Mouse (Mus musculus): ENCODE results near the gene Hyal4. TPM values are rescaled to one million over a fixed set of nuclear protein-coding genes. Genes with fewer than 3 reads are reported as not detected.

The Hyal4 gene
- polyA plus RNA-seq, 1 experiment from 2014 or later: not detected

Other genes starting within 250 kb of the Hyal4 start
- 0.04 and 0.06 TPM in 2 replicates for gene Iqub, start 233.3 kb upstream of the Hyal4 start, polyA plus RNA-seq (2015; fragmentation: Nextera tagmentation; extraction: Ambion mirVana)
- gene Ndufa5, start 220.3 kb upstream of the Hyal4 start, polyA plus RNA-seq (2015; fragmentation: Nextera tagmentation; extraction: Ambion mirVana): 353 and 368 TPM in 2 replicates
- gene Asb15, start 220.2 kb upstream of the Hyal4 start, polyA plus RNA-seq (2015; fragmentation: Nextera tagmentation; extraction: Ambion mirVana): not detected in 2 replicates
- gene Lmod2, start 150.6 kb upstream of the Hyal4 start, polyA plus RNA-seq (2015; fragmentation: Nextera tagmentation; extraction: Ambion mirVana): 0.74 and 1.0 TPM in 2 replicates
- 71.1 and 78.2 TPM in 2 replicates for gene Wasl, start 83.3 kb upstream of the Hyal4 start, polyA plus RNA-seq (2015; fragmentation: Nextera tagmentation; extraction: Ambion mirVana)
- gene Hyal6, start 15.1 kb upstream of the Hyal4 start, polyA plus RNA-seq (2015; fragmentation: Nextera tagmentation; extraction: Ambion mirVana): not detected in 2 replicates
- not detected in 2 replicates for gene Spam1, start 42.9 kb downstream of the Hyal4 start, polyA plus RNA-seq (2015; fragmentation: Nextera tagmentation; extraction: Ambion mirVana)
- not detected in 2 replicates for gene Hyal5, start 109.7 kb downstream of the Hyal4 start, polyA plus RNA-seq (2015; fragmentation: Nextera tagmentation; extraction: Ambion mirVana)
- gene Tmem229a, start 208.0 kb downstream of the Hyal4 start, polyA plus RNA-seq (2015; fragmentation: Nextera tagmentation; extraction: Ambion mirVana): 0.41 and 0.43 TPM in 2 replicates